Mouse (Mus musculus) stomach, embryonic 15.5 days (tissue): Measurements from ENCODE around the gene Tcp11l2. TPM values are rescaled to one million over a fixed set of nuclear protein-coding genes. Genes with fewer than 3 reads are reported as not detected.

Experiments used
- ATAC-seq: fragments of 200-750 bp; cut with Nextera tagmentation; 2 replicates; pipeline ENCODE4 v1.8.0; 2017; ENCODE audit warnings: low read depth, moderate number of reproducible peaks, moderate TSS enrichment; ENCODE audit not compliant: insufficient read depth, low FRiP score
- H3K27ac ChIP-seq: fragments of 300-500 bp; sonication (generic); 2 replicates; pipeline ENCODE4 v1.5.1; 2015; ENCODE audit warnings: mild to moderate bottlenecking, inconsistent platforms
- H3K27me3 ChIP-seq: fragments of 300-500 bp; sonication (generic); replicated peaks from 2 replicates; pipeline ENCODE4 v1.6.1; 2015; ENCODE audit warnings: inconsistent platforms
- H3K36me3 ChIP-seq: fragments of 300-500 bp; sonication (generic); 2 replicates; pipeline ENCODE4 v1.6.1; 2015; ENCODE audit warnings: inconsistent platforms
- H3K4me1 ChIP-seq: fragments of 300-500 bp; sonication (generic); 2 replicates; pipeline ENCODE4 v1.6.1; 2015; ENCODE audit warnings: inconsistent platforms
- H3K4me2 ChIP-seq: fragments of 300-500 bp; sonication (generic); 2 replicates; pipeline ENCODE4 v1.6.1; 2015; ENCODE audit warnings: mild to moderate bottlenecking, inconsistent platforms
- H3K4me3 ChIP-seq: fragments of 300-500 bp; sonication (generic); replicated peaks from 2 replicates; pipeline ENCODE4 v1.5.1; 2015; ENCODE audit warnings: inconsistent platforms
- H3K9ac ChIP-seq: fragments of 300-500 bp; sonication (generic); 2 replicates; pipeline ENCODE4 v1.6.1; 2015; ENCODE audit warnings: inconsistent platforms
- H3K9me3 ChIP-seq: fragments of 300-500 bp; sonication (generic); 2 replicates; pipeline ENCODE4 v1.6.1; 2016; ENCODE audit warnings: inconsistent platforms
- WGBS: fragments of 180-500 bp; shearing (Covaris S2); methylation state at CpG from one replicate; pipeline ENCODE4 v1.1.7; 2015; 5-methylcytosine and 5-hydroxymethylcytosine counted together
- polyA plus RNA-seq: library from polyadenylated mRNA; unstranded; fragments of >200 nt; fragmentation: Nextera tagmentation; extraction: Ambion mirVana; gene quantifications from 2 replicates; pipeline ENCODE4 v1.2.1, GENCODE M21; 2015

Gene Tcp11l2
- polyA plus RNA-seq, 1 experiment from 2014 or later: 19.7 TPM

DNA sequence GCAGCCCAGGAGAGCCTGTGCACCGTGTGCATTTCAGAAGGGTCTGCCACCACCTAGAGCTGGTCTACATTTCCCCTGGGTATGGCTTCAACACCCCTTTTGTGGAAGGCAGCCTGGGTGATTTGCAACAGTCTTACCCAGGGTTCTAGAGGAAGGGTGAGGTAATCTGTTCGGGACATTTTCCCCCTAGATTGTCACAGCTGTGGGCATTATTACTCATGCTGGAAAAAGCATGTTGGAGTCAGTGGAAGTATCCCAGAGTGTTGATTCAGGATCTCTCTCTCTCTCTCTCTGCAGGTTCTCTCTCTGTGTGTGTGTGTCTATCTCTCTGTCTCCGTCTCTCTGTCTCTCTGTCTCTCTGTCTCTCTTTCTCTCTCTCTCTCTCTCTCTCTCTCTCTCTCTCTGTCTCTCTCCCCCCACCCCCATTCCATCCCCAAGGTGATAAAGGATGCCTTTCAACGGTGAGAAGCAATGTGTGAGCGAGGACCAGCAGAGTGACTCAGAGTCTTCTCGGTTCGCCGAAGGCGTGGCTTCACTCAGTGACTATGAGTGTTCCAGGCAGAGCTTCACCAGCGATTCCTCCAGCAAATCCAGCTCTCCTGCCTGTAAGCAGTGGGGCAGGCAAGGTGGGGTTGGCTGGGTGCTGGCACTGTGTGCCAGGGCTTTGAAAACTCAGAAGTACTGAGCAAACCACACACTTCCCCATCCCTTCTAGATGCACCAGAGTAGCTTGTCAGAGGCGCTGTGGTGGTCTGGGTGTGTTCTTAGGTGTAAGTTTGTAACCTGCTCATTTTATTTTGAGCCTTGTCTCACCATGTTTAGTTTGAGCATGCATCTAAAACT lies 8.2 kb downstream of the Tcp11l2 start:
- no peaks in the 10 kb centered on the region for H3K27me3 ChIP-seq
- no peaks in the 10 kb centered on the region for H3K4me1 ChIP-seq
- H3K9ac ChIP-seq: no peak overlapping the region
- no peak overlapping the region for H3K27ac ChIP-seq
- no peak overlapping the region for H3K4me2 ChIP-seq
- 61% methylated on average over 11 of the region's 11 CpGs for WGBS
- ATAC-seq: 0 out of 2 replicates have a peak, but pooled peaks have one; percentile 14
- H3K9me3 ChIP-seq: no peaks in the 10 kb centered on the region
- H3K36me3 ChIP-seq: no peaks in the 10 kb centered on the region
- no peak overlapping the region for H3K4me3 ChIP-seq

DNA sequence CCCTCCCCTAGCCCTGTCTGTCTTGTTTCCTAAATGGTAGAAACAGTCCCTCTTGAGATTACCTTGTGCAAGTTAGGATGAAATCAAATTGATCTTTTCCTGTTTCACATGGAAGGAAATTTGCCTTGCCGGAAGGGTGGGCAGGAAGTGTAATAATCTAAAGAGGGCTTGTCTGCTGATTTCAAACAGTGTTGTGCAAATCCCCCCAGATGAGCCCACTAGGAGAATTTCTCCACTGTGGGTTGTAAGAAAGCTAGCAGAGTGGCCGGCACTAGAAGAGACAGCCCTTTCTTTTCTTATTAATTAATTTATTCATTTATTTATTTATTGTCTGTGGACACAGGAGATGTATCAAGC lies 8.8 kb downstream of the Tcp11l2 start:
- H3K4me2 ChIP-seq: no peak overlapping the region
- no peaks in the 10 kb centered on the region for H3K9me3 ChIP-seq
- WGBS: 57% methylated on average over 2 of the region's 2 CpGs
- no peak overlapping the region for H3K27ac ChIP-seq
- no peak overlapping the region for H3K4me3 ChIP-seq
- no peak for ATAC-seq
- H3K36me3 ChIP-seq: no peaks in the 10 kb centered on the region
- H3K4me1 ChIP-seq: no peaks in the 10 kb centered on the region
- no peak overlapping the region for H3K9ac ChIP-seq
- no peaks in the 10 kb centered on the region for H3K27me3 ChIP-seq

DNA sequence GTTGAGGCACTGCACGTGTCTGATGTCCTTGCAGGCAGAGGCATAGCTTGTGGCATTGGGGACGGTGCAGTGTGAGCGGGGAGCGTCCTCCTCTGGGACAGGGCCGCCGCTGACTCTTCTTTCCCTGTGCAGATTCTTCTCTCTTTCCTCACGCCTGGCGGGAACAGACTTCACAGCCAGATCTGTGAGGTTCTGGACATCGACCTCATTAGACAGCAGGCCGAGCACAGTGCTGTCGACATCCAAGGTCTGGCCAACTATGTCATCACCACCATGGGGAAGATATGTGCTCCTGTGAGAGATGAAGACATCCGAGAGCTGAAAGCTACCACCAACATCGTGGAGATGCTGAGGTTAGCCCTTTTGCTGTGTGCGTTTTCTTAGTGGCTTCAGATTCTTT lies 14.5 kb downstream of the Tcp11l2 start:
- 84% methylated on average over 14 of the region's 14 CpGs for WGBS
- ATAC-seq: no peak
- no peaks in the 10 kb centered on the region for H3K27me3 ChIP-seq

DNA sequence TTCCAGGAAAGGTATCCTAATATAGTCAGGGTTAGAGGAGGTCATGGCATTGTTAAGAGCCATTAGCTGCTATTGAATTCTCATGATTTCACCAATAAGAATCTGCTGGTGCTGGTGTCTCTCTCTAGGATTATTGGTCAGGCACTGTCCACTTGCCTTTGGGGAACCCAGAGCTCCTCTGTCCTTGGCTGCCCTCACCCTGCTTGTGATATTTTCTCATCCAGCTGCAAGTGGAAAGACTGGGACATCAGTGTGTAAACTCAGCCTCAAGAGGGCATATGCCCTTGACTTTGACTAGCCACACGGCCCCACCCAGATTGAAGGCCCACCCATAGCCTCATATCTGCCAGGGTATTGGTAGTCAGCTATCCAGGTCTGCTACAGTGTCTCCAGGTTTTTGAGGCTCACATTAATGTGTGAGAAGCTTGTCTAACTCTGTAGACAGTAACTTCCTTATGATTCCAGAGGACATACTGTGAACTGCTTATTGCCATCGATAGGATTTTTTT lies 15.3 kb downstream of the Tcp11l2 start:
- no peak for ATAC-seq
- Histone ChIP-seq H3K9ac (no peak overlapping the region), H3K4me3 (no peak overlapping the region), H3K9me3 (no peaks in the 10 kb centered on the region), H3K4me1 (no peaks in the 10 kb centered on the region), H3K4me2 (no peak overlapping the region), H3K27me3 (no peaks in the 10 kb centered on the region), H3K27ac (no peak overlapping the region), H3K36me3 (no peaks in the 10 kb centered on the region)
- WGBS: 83% methylated on average over 2 of the region's 2 CpGs

More for the DNA sequence above, 14.5 kb downstream of the Tcp11l2 start:
- Histone ChIP-seq H3K27ac (no peak overlapping the region), H3K4me3 (no peak overlapping the region), H3K9ac (no peak overlapping the region), H3K36me3 (no peaks in the 10 kb centered on the region), H3K9me3 (no peaks in the 10 kb centered on the region), H3K4me2 (no peak overlapping the region), H3K4me1 (no peaks in the 10 kb centered on the region)

DNA sequence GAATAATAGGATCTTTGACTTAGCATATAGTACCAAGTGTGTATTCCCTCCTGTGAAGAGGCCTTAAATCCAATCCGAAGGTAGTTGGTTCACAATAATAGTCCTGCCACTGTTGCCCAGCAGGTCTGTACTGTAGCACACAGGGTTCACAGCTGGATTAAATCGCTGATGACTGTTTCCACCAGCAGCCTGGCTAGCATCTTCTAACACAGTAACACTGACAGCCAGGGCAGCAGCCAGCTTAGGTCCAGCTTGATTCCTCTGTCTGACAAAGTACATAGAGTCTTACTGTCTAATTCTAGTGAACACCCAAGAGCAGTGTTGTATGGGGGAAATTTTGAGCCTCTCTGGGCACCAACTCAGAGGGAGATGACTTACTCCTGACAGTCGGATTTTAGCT lies 16.3 kb downstream of the Tcp11l2 start:
- no peak overlapping the region for H3K4me2 ChIP-seq
- H3K36me3 ChIP-seq: no peaks in the 10 kb centered on the region
- H3K4me1 ChIP-seq: no peaks in the 10 kb centered on the region
- no peaks in the 10 kb centered on the region for H3K9me3 ChIP-seq
- H3K4me3 ChIP-seq: no peak overlapping the region
- 51% methylated on average over 3 of the region's 3 CpGs for WGBS
- no peak overlapping the region for H3K9ac ChIP-seq
- no peaks in the 10 kb centered on the region for H3K27me3 ChIP-seq
- ATAC-seq: no peak
- no peak overlapping the region for H3K27ac ChIP-seq

DNA sequence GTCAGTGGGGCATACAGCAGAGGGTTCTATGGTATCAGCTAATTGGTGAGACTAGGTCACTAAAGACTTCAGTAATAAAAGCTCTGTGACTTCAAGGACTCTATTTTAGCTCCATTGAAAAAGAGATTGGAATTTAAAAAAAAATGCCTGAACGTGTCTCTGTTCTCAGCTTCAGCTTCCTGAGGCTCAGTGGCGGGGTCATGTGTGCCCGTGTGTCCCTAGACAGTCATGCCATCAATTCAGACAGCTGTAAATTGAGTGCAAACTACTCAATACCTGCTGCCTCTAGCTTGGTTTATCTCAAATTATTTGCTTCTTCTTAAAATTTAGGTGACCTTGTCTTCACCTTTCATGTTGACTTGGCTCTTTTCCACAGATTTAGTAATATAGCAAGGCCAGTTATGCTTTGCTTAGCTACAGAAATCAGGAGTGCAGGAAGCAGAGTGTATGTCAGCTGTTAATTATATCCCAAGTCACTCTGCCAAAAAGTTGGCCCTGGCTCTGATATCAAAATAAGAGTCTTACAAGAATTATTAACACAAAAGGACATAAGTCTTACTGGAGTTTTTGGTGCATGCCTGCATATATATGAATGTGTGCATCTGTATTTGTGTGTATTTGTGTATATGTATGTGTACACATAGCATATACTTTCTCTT lies 20.8 kb downstream of the Tcp11l2 start:
- WGBS: 36% methylated on average over 3 of the region's 3 CpGs
- no peak for ATAC-seq
- no peaks in the 10 kb centered on the region for H3K36me3 ChIP-seq
- H3K9ac ChIP-seq: no peak overlapping the region
- no peaks in the 10 kb centered on the region for H3K9me3 ChIP-seq
- no peak overlapping the region for H3K4me3 ChIP-seq
- H3K4me2 ChIP-seq: no peak overlapping the region
- H3K27ac ChIP-seq: no peak overlapping the region
- no peaks in the 10 kb centered on the region for H3K4me1 ChIP-seq
- no peaks in the 10 kb centered on the region for H3K27me3 ChIP-seq

DNA sequence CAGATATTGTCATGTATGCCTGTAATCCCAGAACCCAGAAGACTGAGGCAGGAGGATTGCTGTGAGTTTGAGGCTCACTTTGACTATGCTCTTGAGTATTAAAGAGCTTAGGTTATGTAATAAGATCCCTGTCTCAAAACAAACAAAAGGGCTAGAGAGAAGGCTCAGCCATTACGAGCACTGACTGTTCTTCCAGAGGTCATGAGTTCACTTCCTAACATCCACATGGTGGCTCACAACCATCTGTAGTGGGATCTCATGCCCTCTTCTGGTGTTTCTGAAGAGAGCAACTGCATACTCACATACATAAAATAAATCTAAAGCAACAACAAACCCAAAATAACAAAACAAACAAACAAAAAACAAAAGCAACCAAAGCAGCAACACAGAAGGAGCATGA lies 21.7 kb downstream of the Tcp11l2 start:
- no peak overlapping the region for H3K4me3 ChIP-seq
- no peaks in the 10 kb centered on the region for H3K36me3 ChIP-seq
- no peak overlapping the region for H3K9ac ChIP-seq
- 43% methylated on average over 1 of the region's 1 CpGs for WGBS
- H3K27ac ChIP-seq: no peak overlapping the region
- no peak overlapping the region for H3K4me2 ChIP-seq
- ATAC-seq: no peak
- no peaks in the 10 kb centered on the region for H3K27me3 ChIP-seq
- no peaks in the 10 kb centered on the region for H3K4me1 ChIP-seq
- no peaks in the 10 kb centered on the region for H3K9me3 ChIP-seq

DNA sequence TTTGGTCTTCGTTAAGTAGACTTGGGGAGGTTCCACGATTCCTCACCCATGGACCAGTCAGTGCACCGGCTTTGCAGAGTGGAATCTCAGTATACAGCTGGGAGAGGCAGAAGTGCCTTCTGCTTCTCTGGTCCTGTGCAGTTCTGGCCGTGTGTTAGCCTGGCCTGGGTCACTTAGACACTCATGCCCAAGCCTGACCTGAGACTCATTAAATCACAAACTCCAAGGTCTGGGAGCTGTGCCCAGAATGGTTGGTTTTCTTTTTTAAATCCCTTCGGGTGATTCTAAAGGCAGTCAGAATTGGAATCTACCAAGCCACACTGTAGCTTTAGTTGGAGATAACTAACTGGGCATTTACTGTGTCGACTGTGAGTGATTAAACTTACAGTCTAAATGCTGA lies 23.7 kb downstream of the Tcp11l2 start:
- no peaks in the 10 kb centered on the region for H3K4me1 ChIP-seq
- H3K36me3 ChIP-seq: no peaks in the 10 kb centered on the region
- H3K27me3 ChIP-seq: no peaks in the 10 kb centered on the region
- H3K9me3 ChIP-seq: no peaks in the 10 kb centered on the region
- H3K9ac ChIP-seq: no peak overlapping the region
- H3K27ac ChIP-seq: no peak overlapping the region
- 77% methylated on average over 6 of the region's 6 CpGs for WGBS
- no peak overlapping the region for H3K4me2 ChIP-seq
- H3K4me3 ChIP-seq: no peak overlapping the region
- no peak for ATAC-seq

DNA sequence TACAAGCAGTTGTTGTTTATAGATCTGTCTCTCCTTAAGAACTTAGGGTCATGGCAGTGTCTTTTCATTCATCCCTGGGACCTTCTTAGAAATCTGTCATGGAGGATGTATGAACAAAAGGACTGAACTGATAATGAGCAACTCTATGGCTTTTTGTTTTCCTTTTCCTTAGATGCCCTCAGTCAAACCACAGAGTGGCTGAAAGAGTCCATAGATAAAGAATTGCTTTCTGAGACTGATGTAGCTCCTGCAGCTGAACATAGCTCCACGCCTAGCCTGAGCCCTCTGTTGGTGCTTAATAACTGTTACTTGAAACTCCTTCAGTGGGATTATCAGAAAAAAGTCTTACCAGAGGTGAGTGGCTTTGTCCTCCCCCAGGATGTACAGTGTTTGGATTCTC lies 27.9 kb downstream of the Tcp11l2 start:
- no peaks in the 10 kb centered on the region for H3K4me1 ChIP-seq
- H3K9ac ChIP-seq: no peak overlapping the region
- ATAC-seq: no peak
- H3K4me3 ChIP-seq: no peak overlapping the region
- H3K4me2 ChIP-seq: no peak overlapping the region
- H3K36me3 ChIP-seq: 0 out of 2 replicates have a peak, but pooled peaks cover 3% of the 10 kb centered on the region
- H3K27me3 ChIP-seq: no peaks in the 10 kb centered on the region
- H3K27ac ChIP-seq: no peak overlapping the region
- 71% methylated on average over 1 of the region's 1 CpGs for WGBS
- H3K9me3 ChIP-seq: no peaks in the 10 kb centered on the region

DNA sequence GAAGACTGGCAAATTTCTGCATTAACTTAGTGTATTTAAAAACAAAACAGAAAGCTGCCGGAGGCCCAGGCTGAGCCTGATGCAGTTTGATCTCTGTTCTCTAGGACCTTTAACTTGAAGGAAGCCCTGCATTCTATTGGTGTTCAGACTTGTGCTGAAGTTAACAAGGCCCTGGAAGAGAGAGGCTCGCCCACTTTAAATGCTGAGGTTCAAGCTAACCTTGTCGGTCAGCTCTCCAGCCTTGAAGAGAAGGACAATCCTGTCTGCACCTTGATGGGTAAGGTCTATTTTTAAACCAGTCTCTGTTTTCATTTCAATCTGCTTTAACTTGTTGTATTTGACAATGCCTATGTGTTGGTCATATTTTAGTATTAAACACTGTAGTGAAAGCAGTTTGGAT lies 31.9 kb downstream of the Tcp11l2 start:
- H3K4me2 ChIP-seq: no peak overlapping the region
- no peak for ATAC-seq

DNA sequence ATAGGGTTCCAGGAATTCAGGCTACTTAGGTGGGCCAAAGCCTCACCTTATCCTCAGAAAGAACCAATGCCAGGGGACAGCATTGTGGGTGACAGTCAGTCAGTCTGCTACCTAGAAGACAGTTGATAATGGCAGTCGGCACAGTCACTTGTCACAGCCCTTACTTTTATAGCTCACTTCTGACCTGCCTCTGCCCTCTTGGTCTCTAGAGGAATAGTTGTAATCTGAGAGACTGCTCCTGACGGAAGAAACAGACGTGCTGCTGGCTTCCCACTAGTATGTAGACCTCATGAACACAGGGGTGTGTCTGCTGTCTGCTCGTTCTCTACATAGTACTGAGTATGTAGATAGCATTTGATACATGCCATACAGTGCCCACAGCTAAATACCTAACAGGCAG lies 33.9 kb downstream of the Tcp11l2 start:
- Histone ChIP-seq H3K36me3 (0 out of 2 replicates have a peak, but pooled peaks cover 3% of the 10 kb centered on the region), H3K4me3 (no peak overlapping the region), H3K27me3 (no peaks in the 10 kb centered on the region), H3K4me2 (no peak overlapping the region), H3K27ac (no peak overlapping the region), H3K4me1 (no peaks in the 10 kb centered on the region), H3K9me3 (no peaks in the 10 kb centered on the region), H3K9ac (no peak overlapping the region)
- ATAC-seq: no peak
- 62% methylated on average over 4 of the region's 4 CpGs for WGBS

More for the DNA sequence above, 31.9 kb downstream of the Tcp11l2 start:
- 78% methylated on average over 3 of the region's 3 CpGs for WGBS
- Histone ChIP-seq H3K9me3 (no peaks in the 10 kb centered on the region), H3K36me3 (0 out of 2 replicates have a peak, but pooled peaks cover 3% of the 10 kb centered on the region), H3K27ac (no peak overlapping the region), H3K4me1 (no peaks in the 10 kb centered on the region), H3K9ac (no peak overlapping the region), H3K4me3 (no peak overlapping the region), H3K27me3 (no peaks in the 10 kb centered on the region)

DNA sequence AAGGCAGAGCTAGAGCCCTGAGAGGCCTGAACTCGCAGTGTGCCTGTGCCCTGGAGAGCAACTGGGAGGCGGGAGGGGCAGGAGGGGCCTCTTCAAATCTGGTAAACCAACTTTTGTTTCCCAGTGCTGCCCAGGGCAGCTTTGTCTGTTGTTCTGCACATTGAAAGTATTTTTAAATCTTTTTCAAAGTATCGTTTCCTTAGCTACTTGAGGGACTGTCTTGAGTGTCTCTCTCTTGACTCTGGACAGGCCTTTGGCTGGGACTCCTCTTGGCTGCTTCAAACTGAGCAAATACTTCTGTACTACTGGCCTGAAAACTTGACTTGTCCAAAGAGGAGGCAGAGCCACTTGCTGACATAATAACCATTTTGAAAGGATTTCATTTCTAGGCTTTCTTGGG lies 34.4 kb downstream of the Tcp11l2 start:
- H3K4me3 ChIP-seq: no peak overlapping the region
- no peaks in the 10 kb centered on the region for H3K27me3 ChIP-seq
- H3K27ac ChIP-seq: no peak overlapping the region
- H3K4me1 ChIP-seq: no peaks in the 10 kb centered on the region
- H3K9me3 ChIP-seq: no peaks in the 10 kb centered on the region
- 0 out of 2 replicates have a peak, but pooled peaks cover 3% of the 10 kb centered on the region for H3K36me3 ChIP-seq
- 78% methylated on average over 3 of the region's 3 CpGs for WGBS
- no peak for ATAC-seq
- H3K4me2 ChIP-seq: no peak overlapping the region
- H3K9ac ChIP-seq: no peak overlapping the region
